Mouse (Mus musculus): ENCODE measurements around the gene Zfp768.
"Not testable (repeated sequence)": the region's sequence is repeated elsewhere in the genome, so short reads cannot be mapped to it uniquely, and the experiment has no call there.

Gene Zfp768

GRCm38 (mm10) chr7:127345512-127346325 lies at the start of gene Zfp768:
TSS of gene Zfp768 (minus strand) at chr7:127345589.
- peak; percentile 70 for DNase-seq (ENCODE audit: low read depth, low spot score)

DNA sequence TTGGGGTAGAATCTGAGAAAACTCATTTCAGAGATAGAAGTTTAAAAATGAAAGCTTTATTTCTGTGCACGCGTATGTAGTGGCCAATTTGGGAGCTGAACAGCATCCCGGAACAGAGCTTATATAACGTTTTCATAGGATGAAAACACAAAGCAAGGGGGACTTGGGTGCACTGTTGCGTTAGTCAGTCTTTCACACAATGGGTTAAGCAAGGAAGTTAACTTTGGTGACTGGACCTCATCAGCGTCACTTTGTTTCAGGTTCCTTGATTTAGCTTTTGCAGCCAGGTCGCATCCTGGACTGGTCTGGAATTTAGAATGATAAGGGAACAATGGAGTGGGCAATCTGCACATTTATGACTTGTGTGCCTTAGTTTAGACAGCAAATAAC lies 48.5 kb upstream of the Zfp768 start:
- no peak for DNase-seq (ENCODE audit: low read depth, low spot score)

- peak; percentile 95 for DNase-seq (ENCODE audit: low read depth, low spot score)
Measured at GRCm38 (mm10) chr7:127393157-127393943, 48.0 kb upstream of the Zfp768 start, which contains the start of gene E430018J23Rik. TSS of gene E430018J23Rik (minus strand) at chr7:127393629.

DNA sequence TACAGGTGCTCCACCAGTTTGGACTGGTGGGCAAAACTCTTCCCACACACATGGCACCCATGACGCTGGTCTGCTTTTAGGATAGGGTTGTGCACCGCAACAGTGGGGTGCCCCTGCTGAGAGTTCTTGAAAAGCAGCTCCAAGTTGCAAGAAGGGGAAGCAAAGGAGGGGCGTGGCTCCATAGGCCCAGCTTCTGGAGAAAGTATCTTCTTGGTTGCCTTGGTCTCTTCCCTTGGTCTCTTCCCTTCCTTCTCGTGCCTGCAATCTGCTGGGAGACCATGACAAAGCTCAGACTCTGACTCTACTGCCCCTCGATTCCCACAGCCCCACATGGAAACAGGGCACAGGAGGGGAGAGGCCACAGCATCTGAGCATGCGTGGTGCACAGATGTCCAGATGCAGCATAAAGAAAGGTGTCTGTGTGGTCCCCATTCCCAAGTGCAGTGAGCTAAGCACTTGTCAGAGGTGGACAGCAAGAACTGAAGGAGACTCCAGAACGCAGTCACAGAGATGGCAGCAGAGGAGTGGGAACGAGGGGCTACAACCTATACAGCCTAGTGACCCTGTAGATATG lies 46.9 kb upstream of the Zfp768 start:
- DNase-seq (ENCODE audit: low read depth, low spot score), result no peak

- DNase-seq (ENCODE audit: low read depth, low spot score), result no peak
Measured at GRCm38 (mm10) chr7:127391538-127391937, 46.1 kb upstream of the Zfp768 start.

DNA sequence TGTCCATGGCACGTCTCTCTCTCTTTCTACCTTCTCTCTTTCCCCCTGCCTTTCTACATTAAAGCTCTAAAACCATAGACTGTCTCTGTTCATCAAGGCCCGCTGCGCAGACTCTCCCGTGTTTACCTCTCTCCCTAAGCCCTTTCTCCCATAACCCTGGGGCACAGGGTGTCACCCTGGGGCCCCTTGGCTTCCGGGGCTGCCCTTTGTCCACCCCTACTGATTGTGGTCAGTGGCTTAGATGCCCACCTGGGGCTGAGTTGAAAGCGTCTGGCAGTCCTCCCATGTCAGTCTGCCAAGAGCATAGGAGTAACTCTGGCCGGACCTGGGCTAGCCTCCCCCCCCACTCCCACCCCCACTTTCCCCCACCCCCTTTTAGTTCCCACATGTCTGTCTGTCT lies 44.9 kb upstream of the Zfp768 start:
- DNase-seq (ENCODE audit: low read depth, low spot score), result no peak

GRCm38 (mm10) chr7:127388201-127388600 lies 42.8 kb upstream of the Zfp768 start:
- DNase-seq (ENCODE audit: low read depth, low spot score), result not testable (repeated sequence)

- DNase-seq (ENCODE audit: low read depth, low spot score), result no peak
Measured at GRCm38 (mm10) chr7:127386641-127387392, 41.4 kb upstream of the Zfp768 start, which contains the start of gene 9130019O22Rik. TSS of gene 9130019O22Rik (minus strand) at chr7:127387166.

- not testable (repeated sequence) for DNase-seq (ENCODE audit: low read depth, low spot score)
Measured at GRCm38 (mm10) chr7:127385560-127385959, 40.2 kb upstream of the Zfp768 start.

DNA sequence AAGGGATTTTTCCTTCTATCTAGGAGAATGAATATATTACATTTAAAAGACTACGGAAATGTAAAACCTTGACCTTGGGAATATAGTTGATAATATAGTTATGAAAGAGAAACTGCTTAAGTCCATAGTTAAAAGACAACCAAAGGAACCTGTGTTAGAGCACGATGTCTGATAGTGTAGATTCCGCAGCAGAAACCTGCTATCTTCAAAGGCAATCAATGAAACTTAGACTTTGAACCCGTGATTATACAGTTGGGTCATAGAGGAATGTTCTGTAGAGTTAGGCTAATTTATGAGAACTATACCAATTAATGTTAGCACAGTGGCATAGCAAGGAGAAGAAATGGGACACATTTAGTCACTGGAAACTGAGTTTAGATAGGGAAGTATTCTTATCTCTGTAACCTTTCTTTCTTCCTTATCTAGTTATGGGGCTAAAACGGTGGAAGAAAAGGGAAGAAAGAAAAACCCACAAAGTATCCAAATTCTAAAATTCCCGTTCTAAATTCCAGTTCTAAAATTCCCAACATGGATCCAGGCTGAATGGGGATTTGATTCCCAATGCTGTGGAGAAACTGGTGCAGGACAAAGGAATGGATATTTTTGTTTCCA lies 33.0 kb upstream of the Zfp768 start:
- DNase-seq (ENCODE audit: low read depth, low spot score), result no peak

- DNase-seq (ENCODE audit: low read depth, low spot score), result peak; percentile 78
Measured at GRCm38 (mm10) chr7:127375271-127376245, 30.2 kb upstream of the Zfp768 start, which contains the start of gene Zfp747. TSS of gene Zfp747 (minus strand) at chr7:127376050.

- DNase-seq (ENCODE audit: low read depth, low spot score), result not testable (repeated sequence)
Measured at GRCm38 (mm10) chr7:127371870-127372269, 26.5 kb upstream of the Zfp768 start.

- no peak for DNase-seq (ENCODE audit: low read depth, low spot score)
Measured at GRCm38 (mm10) chr7:127371213-127371612, 25.8 kb upstream of the Zfp768 start.

DNA sequence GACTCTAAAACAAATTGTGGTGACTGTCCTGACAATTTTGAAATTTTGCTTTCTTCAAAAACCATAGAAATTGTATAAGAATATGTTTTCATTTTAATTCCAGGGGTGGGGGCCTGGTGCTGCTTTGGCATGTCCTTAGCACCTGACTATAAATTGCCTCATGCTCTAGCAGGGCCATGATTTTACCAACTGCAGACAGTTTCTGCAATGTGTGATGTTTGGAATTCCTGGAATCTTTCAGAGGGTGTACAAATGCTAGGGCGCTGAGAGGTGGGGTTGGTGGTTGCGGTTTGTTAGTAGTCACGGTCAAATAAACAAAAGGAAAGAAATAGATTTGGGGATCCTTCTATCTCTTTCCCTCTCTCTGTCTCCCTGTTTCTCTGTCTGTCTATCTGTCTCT lies 20.9 kb upstream of the Zfp768 start:
- no peak for DNase-seq (ENCODE audit: low read depth, low spot score)

DNA sequence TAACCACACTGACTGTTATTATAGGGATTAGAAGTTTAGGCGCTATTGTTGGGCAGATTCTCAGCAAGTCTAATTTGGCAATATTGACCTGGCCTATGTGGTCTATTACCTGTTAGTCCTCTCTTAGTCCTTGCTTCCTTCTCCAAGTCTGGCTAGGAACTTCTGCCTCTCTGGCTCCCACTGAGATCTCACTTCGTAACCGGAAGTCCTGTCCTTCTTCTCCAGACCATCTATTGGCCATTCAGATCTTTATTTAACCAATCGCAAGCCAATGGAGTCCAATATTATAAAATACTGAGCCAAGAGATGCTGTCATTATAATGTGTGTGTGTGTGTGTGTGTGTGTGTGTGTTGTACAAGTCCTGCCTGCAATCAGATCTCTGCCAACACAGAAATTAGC lies 18.8 kb upstream of the Zfp768 start:
- DNase-seq (ENCODE audit: low read depth, low spot score), result no peak

DNA sequence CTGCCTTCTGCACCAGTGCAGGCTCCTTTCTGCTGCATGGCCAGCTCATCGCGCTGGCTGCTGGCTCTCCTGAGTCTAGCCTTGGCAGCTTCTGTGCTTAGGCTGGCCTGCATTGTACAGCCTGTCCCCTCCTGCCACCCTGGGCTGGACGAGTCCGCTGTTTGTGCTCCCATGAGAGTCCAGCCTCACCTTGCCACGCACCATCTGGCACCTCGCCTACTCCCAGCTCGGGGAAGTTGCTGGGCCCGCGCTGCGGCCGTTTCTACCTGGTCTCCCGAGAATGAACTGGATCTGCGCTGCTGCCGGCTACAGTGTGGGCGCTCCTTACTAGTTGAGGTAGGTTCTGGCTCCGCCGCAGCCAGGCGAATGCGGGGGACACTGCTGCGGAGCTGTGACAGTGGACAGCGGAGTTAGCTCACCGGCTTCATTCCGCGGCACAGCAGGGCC lies 18.1 kb upstream of the Zfp768 start:
- DNase-seq (ENCODE audit: low read depth, low spot score), result no peak

DNA sequence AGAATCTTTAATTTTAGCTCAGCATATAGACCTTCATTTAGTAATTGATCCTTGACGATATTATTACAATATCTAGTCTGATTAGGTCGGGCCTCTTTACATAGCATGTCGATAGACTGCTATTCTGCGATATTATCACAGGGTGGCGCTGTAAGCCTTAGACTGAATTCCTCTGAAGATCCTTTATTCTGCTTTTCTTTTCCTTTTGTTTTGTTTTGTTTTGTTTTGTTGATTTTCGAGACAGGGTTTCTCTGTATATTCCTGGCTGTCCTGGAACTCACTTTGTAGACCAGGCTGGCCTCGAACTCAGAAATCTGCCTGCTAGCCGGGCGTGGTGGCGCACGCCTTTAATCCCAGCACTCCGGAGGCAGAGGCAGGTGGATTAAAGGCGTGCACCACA lies 17.0 kb upstream of the Zfp768 start:
- DNase-seq (ENCODE audit: low read depth, low spot score), result not testable (repeated sequence)

- DNase-seq (ENCODE audit: low read depth, low spot score), result no peak
Measured at GRCm38 (mm10) chr7:127361449-127361848, 16.1 kb upstream of the Zfp768 start.

DNA sequence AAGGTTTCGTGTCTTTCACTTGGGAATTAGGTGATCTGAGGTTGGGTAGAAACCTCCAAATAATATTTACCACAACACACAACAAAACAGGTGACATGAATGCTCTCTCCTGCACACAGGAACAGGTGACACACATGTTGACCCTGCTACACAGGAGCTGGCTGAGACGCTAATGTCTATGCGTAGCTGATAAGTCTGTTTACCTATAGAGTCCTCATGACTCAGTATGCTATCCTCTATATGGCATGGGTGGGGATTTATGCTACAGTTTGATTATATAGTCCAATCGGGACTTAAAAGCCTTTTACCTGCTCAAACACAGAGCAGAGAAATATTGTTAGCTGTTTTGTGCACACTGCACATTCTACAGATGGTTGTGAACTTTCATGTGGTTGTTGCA lies 14.9 kb upstream of the Zfp768 start:
- no peak for DNase-seq (ENCODE audit: low read depth, low spot score)

DNA sequence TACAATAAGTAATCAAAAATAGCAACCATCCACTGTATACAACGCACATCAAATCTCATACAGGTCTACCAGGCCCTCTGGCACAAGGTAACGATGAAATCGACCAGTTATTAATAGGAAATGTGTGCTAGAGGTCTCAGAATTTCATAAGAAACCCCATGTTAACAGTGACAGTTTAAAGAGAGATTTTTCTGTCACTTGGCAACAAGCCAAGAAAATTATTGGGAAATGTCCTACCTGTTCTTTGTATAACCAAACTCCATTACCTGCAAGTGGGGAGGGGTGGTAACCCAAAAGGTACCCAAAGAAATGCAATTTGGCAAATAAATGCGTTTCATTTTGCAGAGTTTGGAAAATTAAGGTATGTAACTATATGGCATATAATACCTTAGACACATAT lies 13.1 kb upstream of the Zfp768 start:
- DNase-seq (ENCODE audit: low read depth, low spot score), result no peak
